Mouse (Mus musculus) myocyte (in vitro differentiated cells): ENCODE measurements at regions not wholly inside any gene's neighbourhood (a gene's known extent, or its start where the extent isn't known, plus 50 kb on each side); places are given as distances from the start of the nearest gene placed in this dataset.

Source experiments
- H3K27me3 ChIP-seq: one replicate; pipeline ENCODE4 v1.6.1; 2011; ENCODE audit not compliant: control insufficient read depth, insufficient read depth, insufficient read length
- H3K36me3 ChIP-seq: one replicate; pipeline ENCODE4 v1.6.1; 2011; ENCODE audit not compliant: control insufficient read depth, insufficient read depth
- H3K4me2 ChIP-seq: one replicate; pipeline ENCODE4 v1.6.1; 2011; ENCODE audit warnings: low read depth, control low read depth
- H3K4me3 ChIP-seq: one replicate; pipeline ENCODE4 v1.5.1; 2011; ENCODE audit warnings: mild to moderate bottlenecking, control low read depth, moderate library complexity
- H3K79me2 ChIP-seq: one replicate; pipeline ENCODE4 v1.6.1; 2011; ENCODE audit not compliant: control insufficient read depth, insufficient read depth
- H3ac ChIP-seq: one replicate; pipeline ENCODE4 v1.6.1; 2011; ENCODE audit not compliant: control insufficient read depth, insufficient read length
- CEBPB ChIP-seq: IDR thresholded peaks from 2 replicates; pipeline ENCODE4 v1.6.1; 2011; ENCODE audit warnings: mild to moderate bottlenecking, moderate library complexity; ENCODE audit not compliant: poor library complexity, insufficient read depth, severe bottlenecking
- MAX ChIP-seq: IDR thresholded peaks from one replicate; pipeline ENCODE4 v1.6.1; 2011; ENCODE audit warnings: low read depth, mild to moderate bottlenecking, control low read depth
- MYOD1 ChIP-seq, 3 experiments: IDR thresholded peaks; one replicate each; pipeline ENCODE4 v1.6.1; 2011; ENCODE audit warnings: control low read depth in 2 of 3, low read depth in 2 of 3, mild to moderate bottlenecking in 2 of 3, moderate library complexity in 1 of 3; ENCODE audit not compliant: insufficient read length in 2 of 3, control insufficient read depth in 1 of 3
- POLR2A ChIP-seq: IDR thresholded peaks from one replicate; pipeline ENCODE4 v1.6.1; 2011; ENCODE audit warnings: low read depth, mild to moderate bottlenecking, control low read depth, moderate library complexity; ENCODE audit not compliant: insufficient read length
- POLR2AphosphoS2 ChIP-seq: IDR thresholded peaks from one replicate; pipeline ENCODE4 v1.6.1; 2011; ENCODE audit warnings: low read depth, control low read depth; ENCODE audit not compliant: insufficient read length
- REST ChIP-seq: IDR thresholded peaks from one replicate; pipeline ENCODE4 v1.6.1; 2011; ENCODE audit warnings: mild to moderate bottlenecking, control low read depth, moderate library complexity; ENCODE audit not compliant: insufficient read depth, insufficient read length
- SRF ChIP-seq: IDR thresholded peaks from one replicate; pipeline ENCODE4 v1.6.1; 2011; ENCODE audit warnings: low read depth; ENCODE audit not compliant: control insufficient read depth, insufficient read length
- TCF12 ChIP-seq: IDR thresholded peaks from one replicate; pipeline ENCODE4 v1.6.1; 2011; ENCODE audit warnings: mild to moderate bottlenecking, control low read depth; ENCODE audit not compliant: poor library complexity, insufficient read depth, severe bottlenecking
- TCF3 ChIP-seq: IDR thresholded peaks from one replicate; pipeline ENCODE4 v1.6.1; 2011; ENCODE audit warnings: low read depth, control low read depth; ENCODE audit not compliant: insufficient read length
- USF1 ChIP-seq: IDR thresholded peaks from one replicate; pipeline ENCODE4 v1.6.1; 2011; ENCODE audit warnings: low read depth, mild to moderate bottlenecking, control low read depth, moderate library complexity

DNA sequence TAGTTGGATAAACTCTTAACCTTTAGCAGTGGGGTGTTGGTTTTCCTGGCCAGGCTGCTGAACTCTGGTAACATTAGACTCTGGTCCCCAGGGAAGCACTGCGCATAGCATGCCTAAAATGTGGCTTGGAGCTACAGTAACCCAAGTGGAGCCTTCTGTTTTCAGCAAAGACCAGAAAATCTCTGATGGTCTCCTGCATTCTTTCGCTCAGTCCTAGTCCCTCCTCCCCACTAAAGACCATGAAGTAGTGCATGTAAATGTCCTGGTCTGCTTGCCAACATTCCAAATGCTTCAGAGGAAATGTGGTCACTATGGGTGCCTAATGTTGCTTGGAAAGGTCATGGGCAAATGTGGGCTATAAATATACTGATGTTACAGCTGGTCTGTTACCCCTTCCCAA, 507.5 kb downstream of the Gm826 start:
- TF ChIP-seq MAX (no peak), USF1 (no peak), TCF12 (no peak)
- H3K36me3 ChIP-seq = no peaks in the 10 kb centered on the region
- H3K27me3 ChIP-seq = no peaks in the 10 kb centered on the region
- H3K4me3 ChIP-seq = no peak overlapping the region
- H3K4me2 ChIP-seq = no peak overlapping the region
- H3ac ChIP-seq = no peak overlapping the region
- H3K79me2 ChIP-seq = no peaks in the 10 kb centered on the region

DNA sequence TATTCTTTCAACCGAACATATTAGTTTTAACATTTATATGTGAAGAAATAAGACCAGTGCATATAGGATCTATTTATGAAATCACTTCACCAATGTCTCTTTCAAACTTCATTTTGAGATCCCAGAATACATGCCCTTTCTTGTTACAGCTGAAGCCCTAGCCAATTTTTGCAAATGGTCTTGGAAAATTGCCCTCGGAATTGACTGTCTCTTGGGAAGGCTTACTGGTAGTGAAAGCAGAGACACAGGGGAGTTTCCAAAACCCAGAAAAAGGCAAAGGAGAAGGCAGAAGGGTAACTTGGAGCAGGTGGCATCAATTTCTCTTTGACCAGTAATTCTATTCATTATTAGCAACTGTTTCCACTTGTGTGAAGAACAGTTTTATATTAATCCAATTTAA, 515.4 kb downstream of the Gm826 start:
- Histone ChIP-seq H3K4me3 (no peak overlapping the region), H3K79me2 (no peaks in the 10 kb centered on the region), H3K27me3 (no peaks in the 10 kb centered on the region), H3K4me2 (no peak overlapping the region), H3K36me3 (no peaks in the 10 kb centered on the region), H3ac (no peak overlapping the region)
- no peak for TF ChIP-seq MYOD1 (IDR thresholded peaks at IDR 0.05; ENCODE audit: control insufficient read depth in 1 of 3, insufficient read length in 2 of 3, low read depth in 2 of 3)
- TF ChIP-seq TCF3 = no peak
- TF ChIP-seq POLR2AphosphoS2 = no peak
- no peak for TF ChIP-seq POLR2A
- TF ChIP-seq CEBPB = no peak
- TF ChIP-seq MAX = no peak
- no peak for TF ChIP-seq SRF

DNA sequence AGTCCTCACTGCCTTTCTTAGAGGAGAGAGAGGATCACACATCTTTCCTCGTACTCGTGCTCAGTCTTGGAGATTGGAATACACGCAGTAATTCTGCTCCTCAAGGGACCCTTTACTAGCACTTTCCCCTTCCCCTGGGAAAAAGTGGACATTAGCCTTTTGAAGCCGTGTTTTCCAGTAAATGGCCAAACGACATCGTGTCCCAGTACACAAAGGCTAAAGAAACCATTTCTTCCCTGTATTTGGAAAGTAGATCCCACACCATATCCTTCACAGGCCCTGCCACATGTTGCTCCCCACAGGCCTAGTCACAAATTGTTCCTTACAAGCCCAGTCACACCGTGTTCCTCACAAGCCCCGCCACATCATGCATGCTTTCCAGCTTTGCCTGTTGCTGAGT, 517.6 kb downstream of the Gm826 start:
- H3K36me3 ChIP-seq = no peaks in the 10 kb centered on the region
- H3ac ChIP-seq = no peak overlapping the region
- no peak overlapping the region for H3K4me2 ChIP-seq
- no peak for TF ChIP-seq REST
- no peaks in the 10 kb centered on the region for H3K79me2 ChIP-seq
- H3K27me3 ChIP-seq = no peaks in the 10 kb centered on the region
- H3K4me3 ChIP-seq = no peak overlapping the region
